Mouse (Mus musculus): ENCODE results near the gene S1pr2. TPM values are rescaled to one million over a fixed set of nuclear protein-coding genes. Genes with fewer than 3 reads are reported as not detected.
A peak's percentile ranks its signal among the peaks of the same experiment; 100 is the strongest.
"Not testable (repeated sequence)": the region's sequence is repeated elsewhere in the genome, so short reads cannot be mapped to it uniquely, and the experiment has no call there.

Gene S1pr2
- total RNA-seq (2021): 1 to 10 TPM; 1.5 to 1.6 TPM
- long read RNA-seq, experiment 1, partial matches to known transcripts: 0 of 2 reads
- long read RNA-seq, experiment 1, other reads (novel, unspliced or antisense): 2 of 2 reads
- long read RNA-seq, experiment 2, partial matches to known transcripts: 0 of 1 reads
- long read RNA-seq, experiment 2, other reads (novel, unspliced or antisense): 1 of 1 reads

DNA sequence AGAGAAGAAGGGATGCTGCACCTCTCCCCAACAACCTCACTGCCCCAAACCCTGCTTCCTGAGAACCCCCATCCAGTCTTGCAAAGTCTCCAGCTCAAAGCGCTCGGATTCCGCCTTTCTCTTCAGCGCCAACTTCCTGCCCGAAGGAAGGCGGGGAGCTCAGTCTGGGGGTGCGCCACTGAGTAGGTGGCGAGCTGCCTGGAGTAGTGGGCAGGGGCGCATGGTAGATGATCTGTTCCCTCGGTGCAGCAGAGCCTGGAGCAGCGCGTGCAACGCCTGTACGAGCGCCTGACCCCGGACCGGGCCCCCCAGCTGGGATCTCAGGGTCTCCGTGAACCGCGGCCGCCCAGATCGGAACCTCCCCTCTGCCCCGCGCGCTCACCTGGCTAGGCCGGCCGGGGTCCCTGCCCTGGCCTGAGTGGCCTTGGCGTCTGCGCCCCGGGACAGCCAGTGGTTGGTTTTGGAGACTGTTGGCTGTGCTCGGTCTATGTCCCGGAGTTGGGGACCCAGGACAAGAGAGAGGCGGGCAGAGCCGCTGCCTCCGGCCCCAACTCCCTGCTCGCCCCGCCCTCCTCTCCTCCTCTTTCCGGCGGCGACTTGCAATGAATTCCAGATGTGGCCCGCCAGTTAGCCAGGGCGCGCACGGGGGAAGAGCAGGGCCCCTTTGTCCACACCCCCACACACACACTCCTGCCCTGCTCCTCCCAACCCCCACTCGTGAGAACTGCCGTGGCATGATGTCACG, at the start of gene S1pr2:
Gene S1pr2, minus strand, starts transcription at position 566 of the 745 bp plus-strand sequence.
- peak; percentile 80 to 87 for DNase-seq
- intact Hi-C loops (cut with DNase I): no loop called here

DNA sequence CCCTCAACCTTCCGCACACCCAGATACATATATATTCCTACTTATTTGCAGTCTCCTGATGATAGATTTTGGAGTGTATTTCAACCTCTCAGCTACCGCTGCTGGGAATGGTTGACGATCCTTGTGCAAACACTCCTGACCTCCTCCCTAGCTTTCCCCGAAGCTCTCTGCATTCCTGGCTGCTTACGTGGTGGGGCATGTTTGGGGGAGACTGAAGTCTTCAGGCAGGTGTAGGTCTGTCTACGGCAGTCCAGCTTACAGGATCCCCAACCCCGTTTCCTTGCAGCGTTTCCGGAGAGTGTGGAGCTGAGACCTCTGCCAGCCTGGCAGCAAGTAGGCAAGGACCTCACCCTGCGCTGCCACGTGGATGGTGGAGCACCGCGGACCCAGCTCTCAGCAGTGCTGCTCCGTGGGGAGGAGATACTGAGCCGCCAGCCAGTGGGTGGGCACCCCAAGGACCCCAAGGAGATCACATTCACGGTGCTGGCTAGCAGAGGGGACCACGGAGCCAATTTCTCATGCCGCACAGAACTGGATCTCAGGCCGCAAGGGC, 48.8 kb upstream of the S1pr2 start:
- intact Hi-C loops (cut with DNase I): no loop called here

DNA sequence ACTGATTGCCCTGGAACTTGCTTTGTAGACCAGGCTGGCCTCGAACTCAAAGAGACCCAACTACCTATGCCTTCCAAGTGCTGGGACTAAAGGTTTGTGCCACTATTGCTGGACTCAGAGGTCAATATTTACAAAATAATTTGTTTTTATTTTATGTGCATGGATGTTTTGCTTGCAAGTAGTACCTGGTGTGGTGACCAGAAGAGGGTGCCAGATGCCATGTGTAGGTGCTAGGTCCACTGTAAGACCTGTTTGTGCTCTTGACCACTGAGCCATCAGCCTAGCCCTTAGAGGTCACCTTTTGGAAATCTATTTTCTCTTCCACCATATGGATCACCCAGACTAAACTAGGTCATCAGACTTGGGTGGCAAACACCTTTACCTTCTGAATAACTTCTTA, 46.1 kb upstream of the S1pr2 start:
- no peak for DNase-seq
- intact Hi-C loops (cut with DNase I): no loop called here

More for the DNA sequence above, 48.8 kb upstream of the S1pr2 start:
- no peak for DNase-seq

DNA sequence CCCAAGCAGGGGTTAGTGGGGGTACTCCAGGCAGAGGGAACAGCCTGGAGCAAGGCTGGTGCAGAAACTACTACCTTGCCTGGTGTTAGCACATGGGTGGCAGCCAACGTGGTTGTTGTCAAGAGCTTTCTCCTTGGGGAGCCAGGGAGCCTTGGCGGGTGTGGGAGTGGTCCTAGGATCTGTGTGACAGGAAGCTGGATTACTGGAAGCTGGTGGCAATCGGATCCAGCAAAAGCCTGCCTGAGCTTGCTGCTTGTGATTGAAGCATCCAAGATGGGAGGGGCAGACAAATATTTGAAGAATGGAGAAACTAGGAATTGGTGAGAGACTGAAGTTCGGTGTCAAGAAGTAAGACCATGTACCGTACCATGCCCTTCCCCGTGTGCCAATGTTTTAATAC, 45.7 kb upstream of the S1pr2 start:
- intact Hi-C loops (cut with DNase I): no loop called here

DNA sequence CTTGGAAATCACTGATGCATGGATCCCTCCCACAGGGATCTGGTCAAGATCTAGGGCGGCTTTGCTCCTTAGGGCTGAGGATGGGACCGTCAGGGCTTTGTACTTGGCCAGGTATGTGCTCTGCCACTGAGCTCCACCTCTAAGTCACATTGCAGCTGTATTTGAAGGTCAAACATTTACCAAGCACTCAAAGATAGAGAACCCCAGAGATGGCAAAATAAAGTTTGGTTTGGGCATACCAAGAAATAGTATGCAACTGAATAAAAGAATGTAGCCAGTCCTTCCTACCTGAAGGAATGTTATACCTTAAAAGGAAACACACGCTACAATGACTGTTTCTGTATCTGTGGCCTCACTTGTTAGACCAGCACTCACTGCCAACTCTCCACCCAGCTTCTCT, 44.8 kb upstream of the S1pr2 start:
- DNase-seq: no peak
- intact Hi-C loops (cut with DNase I): no loop called here

More for the DNA sequence above, 45.7 kb upstream of the S1pr2 start:
- DNase-seq: no peak

DNA sequence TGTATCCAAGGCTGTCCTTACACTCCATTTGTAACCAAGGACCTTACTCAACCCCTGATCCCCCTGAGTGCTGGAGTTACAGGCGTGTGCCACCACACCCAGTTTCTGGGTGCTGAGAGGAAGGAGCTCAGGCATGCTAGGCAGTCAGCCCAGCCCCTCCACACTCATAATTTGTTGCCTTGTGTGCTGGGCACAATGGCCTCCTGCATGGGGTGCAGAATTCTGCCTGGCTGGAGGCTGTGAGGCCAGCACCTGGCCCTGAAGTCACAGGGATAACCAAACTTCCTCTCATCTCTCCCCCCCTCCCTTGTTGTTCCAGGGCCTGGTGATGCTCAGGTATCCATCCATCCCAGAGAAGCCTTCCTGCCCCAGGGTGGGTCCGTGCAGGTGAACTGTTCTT, 42.0 kb upstream of the S1pr2 start:
- intact Hi-C loops (cut with DNase I): no loop called here
- DNase-seq: no peak

DNA sequence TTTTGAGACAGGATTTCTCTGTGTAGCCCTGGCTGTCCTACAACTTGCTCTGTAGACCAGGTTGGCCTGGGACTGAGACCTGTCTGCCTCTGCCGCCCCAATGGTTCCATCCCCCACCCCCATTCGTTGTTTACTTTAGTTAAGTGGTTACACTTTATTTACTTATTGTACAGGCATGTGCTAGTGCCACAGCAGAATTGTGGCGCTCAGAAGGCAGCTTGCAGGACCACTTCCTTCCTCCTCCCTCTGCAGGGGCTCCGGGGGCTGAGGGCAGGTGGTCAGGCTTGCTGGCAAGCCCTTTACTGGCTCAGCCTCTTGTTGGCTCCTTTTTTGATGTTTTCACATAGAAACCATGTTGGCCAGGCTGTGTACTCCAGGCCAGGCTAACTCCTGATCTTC, 40.6 kb upstream of the S1pr2 start:
- DNase-seq: no peak
- intact Hi-C loops (cut with DNase I): no loop called here

DNA sequence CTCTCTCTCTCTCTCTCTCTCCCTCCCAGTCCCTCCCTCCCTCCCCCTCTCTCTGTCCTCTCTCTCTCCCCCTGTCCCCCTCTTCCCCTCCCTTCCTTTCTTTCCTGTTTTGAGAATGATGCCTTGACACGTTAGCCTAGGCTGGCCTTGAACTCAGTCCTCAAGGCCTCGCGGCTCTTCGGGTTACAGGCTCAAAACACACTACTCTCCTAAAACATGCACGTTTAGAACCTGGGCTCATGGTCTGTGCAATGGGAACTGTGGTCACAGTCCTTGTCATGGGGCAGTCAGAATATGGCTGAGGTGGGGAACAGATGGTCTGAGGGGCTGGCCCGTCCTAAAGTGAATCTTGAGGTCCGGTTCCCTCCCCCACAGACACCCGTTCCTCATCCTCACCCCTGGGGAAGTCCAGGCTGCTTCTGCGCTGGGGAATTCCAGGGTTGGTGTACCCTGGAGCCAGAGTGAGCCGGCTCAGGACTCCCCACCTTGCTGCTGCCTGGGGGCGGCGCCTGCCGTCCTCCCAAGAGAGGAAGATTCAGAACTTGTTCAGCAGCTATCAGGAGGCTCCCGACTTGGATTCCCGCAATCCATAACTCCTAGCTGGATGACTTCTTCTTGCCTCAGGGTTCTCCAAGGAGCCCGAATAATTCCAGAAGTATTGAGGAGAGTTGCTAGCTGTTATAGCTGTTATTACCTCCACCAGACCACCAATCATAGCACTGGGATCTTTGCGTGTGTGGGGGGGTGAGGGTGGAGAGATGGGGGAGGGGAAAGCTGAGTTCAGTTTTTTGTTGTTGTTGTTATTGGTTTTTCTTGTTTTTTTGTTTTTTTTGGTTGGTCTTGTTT, 40.0 kb upstream of the S1pr2 start:
- no peak for DNase-seq
- intact Hi-C loops (cut with DNase I): no loop called here

DNA sequence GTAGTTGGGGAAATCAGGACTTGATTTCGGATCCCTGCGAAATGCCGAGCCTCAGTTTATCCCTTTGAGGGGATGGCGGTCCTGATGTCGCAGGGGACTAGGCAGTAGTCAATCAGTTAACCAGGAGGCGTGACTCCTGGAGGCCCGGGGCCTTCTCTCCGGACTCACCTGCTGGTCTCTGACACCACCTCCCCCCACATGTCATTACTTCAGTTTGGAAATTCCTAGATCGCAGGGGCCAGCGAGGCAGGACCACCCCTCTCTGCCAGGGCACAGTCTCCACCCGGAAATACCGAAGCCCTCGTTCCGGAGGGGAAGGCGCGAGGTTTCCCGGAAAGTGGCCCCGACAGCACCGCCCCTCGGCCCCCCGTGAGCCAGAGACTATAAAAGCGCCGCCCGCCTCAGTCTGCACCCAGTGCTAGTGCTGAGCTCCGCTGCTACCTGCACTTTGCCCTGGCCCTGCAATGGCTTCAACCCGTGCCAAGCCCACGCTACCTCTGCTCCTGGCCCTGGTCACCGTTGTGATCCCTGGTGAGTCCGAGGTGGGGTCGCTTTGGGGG, 39.1 kb upstream of the S1pr2 start, which contains the start of gene Icam1:
Gene Icam1, plus strand, starts transcription at position 415 of the 560 bp plus-strand sequence.
- intact Hi-C loops (cut with DNase I): no loop called here
- peak; percentile 50 to 56 for DNase-seq

DNA sequence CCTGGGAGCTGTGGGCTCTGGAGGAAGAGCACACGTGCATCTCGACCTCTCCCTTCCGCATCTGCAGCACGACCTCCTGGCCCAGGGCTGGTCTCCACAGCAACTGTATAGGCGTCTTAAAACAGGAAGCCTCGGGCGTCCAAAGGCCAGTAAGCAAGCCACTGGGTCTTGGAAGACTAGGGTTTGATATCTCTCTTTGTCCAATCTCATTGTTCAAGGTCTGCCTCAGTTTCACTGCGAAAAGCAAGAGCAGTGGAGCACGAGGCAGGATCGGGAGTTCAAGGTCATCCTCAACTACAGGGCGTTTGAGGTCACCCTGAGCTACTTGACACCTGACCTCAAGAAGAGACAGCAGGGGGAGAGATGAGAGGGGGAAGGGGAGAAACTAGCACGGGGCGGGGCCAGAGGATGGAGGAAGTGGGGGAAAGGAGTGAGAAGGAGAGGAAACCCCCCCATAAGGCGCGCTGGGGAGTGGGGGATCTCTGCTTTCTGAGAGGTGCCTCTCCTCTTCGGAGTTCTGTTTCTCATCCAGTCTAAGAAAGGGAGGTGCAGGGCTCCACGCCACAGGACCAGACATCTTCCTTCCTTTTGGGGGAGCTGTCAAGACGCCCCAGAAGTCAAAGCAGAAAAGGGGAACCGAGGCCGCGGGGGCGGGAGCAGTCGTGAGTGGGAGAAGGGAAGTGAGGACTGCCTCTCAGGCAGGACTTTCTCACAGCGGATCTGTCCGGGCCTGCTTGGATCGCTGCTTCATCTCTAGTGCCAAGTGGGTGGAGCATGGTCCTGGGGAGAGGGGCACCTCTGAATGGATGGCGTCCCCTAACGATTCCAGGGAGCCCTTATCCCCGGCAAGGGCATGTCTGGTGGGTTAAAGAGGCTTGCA, 38.4 kb upstream of the S1pr2 start:
- peak; percentile 50 to 57 for DNase-seq
- intact Hi-C loops (cut with DNase I): no loop called here

DNA sequence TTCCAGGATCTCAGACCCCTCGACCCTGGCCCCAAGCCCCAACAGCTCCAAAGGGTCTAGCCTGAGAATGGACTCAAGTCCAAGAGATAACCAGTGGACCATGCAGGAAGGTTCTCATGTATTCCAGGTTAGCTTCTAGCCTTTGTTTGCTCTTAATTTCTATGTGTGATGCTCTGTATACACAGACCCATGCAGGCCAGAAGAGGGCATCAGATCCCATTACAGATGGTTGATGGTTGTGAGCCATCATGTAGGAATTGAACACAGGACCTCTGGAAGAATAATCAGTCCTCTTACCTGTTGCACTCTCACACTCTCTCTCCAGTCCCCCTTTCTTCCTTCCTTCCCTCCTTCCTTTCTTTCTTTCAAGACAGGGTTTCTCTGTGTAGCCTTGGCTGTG, 35.8 kb upstream of the S1pr2 start:
- no peak for DNase-seq
- intact Hi-C loops (cut with DNase I): no loop called here

DNA sequence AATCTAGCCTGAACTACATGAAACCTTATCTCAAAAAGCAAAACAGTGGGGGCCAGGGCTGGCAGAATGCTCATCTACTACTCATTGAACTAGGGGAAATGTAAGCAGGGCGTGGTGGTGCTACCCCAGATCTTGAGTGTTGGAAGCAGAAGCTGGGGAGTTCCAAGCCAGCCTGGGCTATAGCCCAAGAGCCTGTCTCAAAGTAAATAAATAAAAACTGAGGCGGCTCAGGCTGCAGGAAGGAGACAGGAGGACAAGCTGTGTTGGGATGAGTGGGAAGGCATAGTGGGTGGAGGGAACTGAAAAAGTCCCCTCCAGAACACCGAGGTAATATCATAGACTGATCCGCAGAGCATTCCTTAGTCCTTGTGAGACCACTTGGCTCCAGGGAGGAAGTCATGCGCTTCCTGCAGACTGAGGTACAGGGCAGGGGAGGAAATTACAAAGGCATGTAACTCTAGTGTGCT, 35.3 kb upstream of the S1pr2 start:
- DNase-seq: no peak
- intact Hi-C loops (cut with DNase I): no loop called here

DNA sequence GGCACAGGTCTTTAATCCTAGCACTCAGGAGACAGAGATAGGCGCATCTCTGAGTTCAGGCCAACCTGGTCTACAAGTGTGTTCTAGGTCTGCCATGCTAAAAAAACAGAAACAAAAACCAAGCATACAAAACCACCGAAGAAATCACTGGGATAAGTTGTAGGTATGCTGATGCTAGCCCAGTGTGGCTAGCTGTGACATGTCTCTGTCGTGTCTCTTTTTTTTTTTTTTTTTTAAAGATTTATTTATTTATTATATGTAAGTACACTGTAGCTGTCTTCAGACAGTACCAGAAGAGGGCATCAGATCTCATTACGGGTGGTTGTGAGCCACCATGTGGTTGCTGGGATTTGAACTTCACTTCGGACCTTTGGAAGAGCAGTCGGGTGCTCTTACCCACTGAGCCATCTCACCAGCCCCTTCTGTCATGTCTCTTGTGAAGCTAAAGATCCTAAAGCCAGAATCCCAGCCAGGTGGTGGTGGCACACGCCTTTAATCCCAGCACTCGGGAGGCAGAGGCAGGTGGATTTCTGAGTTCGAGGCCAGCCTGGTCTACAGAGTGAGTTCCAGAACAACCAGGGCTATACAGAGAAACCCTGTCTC, 34.5 kb upstream of the S1pr2 start:
- intact Hi-C loops (cut with DNase I); DNase-seq: not testable (repeated sequence)

DNA sequence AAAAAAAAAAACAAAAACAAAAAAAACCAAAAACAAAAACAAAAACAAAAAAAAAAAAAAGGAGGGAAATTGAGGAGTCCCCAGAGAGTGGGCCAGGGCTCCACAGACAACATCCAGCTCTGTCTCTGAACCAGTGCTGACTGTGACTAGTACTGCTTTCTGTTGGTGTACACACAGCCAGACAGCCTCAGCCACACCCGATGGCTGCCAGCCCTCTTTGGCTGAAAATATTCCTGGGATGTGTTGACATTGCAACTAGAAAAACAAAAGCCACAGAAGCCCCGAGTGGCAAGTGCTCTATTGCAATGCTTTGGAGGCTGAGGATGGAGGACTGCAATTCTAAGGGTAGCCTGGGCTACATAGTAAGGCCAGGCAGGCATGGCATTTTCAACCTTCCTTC, 33.8 kb upstream of the S1pr2 start:
- intact Hi-C loops (cut with DNase I): no loop called here
- no peak for DNase-seq

DNA sequence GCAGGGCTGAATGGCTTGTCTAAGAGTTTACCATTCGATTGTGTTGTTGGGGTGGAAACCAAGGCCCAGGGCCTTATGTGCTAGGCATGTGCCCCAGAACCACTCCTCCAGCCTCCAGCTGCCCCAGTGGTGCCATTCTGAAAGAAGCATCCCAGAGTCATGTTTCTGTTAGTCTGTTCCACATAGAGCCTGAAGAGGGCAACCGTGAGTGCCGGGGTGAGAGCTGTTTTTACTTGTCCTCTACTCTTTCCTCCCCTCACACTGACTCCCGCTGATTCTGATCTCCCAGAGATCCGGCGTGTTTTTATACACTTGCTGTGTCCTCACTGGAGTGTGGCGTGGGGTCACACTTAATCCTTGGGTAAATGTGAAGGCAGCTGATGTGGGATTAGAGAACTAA, 31.4 kb upstream of the S1pr2 start:
- no peak for DNase-seq
- intact Hi-C loops (cut with DNase I): no loop called here

DNA sequence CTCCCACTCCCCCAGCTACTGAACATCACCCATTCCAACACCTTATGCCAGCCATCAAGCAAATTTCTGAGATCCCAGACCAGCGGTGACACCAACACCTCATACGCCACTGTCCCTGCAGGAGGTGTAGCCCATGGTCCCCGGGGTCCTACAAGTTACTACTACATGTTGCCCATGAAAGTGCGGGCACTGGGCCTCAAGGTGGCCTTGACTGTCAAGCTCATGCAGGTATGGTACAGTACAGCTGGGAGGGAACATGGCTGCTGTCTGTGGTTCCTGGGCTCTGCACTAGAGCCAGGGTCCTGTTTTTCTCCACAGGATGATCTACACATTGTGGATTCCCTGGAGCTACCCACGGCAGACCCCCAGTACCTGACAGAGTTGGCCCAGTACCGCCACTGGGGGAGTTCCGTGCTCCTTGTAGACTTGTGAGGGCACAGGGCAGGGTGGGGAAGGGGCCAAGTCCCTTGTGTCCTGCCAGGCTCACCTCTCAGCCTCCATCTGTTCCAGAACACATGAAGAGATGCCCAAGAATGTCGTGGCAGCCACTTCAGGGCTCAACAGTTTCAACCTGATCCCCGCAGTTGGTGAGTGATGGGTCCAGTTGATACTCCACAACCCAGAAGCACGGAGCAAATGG, 30.9 kb upstream of the S1pr2 start:
- no peak for DNase-seq
- intact Hi-C loops (cut with DNase I): no loop called here

DNA sequence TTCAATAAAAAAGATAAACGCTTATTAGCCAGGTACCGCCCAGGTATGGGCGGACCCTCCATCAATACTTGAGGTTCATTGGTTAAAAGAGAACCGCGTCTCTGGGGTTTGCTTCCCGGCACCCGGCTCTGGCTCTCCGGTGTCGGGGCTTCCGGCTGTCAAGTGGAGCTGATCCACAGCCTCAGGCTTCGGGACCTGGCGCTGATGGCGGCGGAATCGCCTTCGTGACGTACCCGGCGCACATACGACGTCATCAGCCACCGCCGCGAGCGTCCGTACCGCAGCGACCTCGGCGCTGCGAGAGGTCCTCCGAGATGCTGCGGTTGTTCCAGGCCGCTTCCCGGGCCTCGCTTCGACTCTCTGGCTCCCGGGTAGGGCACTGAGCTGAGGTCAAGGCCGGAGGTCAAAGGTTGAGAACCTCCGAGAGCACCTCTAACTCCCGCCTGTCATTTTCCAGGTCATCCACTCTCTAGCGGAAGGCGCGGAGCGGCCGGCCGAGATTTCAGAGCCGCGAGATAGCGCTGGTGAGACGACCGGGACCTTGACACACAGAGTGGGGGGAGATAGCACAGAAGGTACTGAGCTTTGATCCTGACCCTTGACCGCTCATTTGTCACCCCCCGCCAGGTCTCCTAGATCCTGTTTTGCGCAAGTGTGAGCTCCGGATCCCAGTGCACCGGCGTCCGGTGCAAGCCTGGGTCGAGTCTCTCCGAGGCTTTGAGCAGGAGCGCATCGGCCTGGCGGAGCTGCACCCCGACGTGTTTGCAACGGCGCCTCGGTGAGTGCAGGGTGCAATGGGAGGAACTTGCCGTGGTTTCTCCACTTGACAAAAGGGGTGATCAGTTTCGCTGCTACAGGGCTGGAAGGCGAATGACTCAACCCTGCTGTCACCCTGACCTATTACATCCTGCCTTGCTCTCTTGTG, 26.3 kb upstream of the S1pr2 start, which contains the start of gene Mrpl4:
Gene Mrpl4, plus strand, starts transcription at position 112 of the 925 bp plus-strand sequence.
- intact Hi-C loops (cut with DNase I): loop anchor here (5.0 kb wide), 1 partner anchor 51 kb away; no protein-coding TSS in a partner anchor
- DNase-seq: peak; percentile 78 to 80

Measured in gastrocnemius, postnatal 36 days (tissue).